Mouse (Mus musculus) embryonic facial prominence, embryonic 13.5 days (tissue): ENCODE data around the gene Magi2. TPM values are rescaled to one million over a fixed set of nuclear protein-coding genes. Genes with fewer than 3 reads are reported as not detected.

ENCODE experiments used
- ATAC-seq: fragments of 200-750 bp; cut with Nextera tagmentation; 2 replicates; pipeline ENCODE4 v1.8.0; 2017; ENCODE audit warnings: low read depth; ENCODE audit not compliant: insufficient number of reproducible peaks, insufficient read depth, low FRiP score, low TSS enrichment
- H3K27ac ChIP-seq: fragments of 300-500 bp; sonication (generic); 2 replicates; pipeline ENCODE4 v1.5.1; 2015; ENCODE audit warnings: moderate library complexity, mild to moderate bottlenecking, inconsistent platforms
- H3K27me3 ChIP-seq: fragments of 300-500 bp; sonication (generic); 2 replicates; pipeline ENCODE4 v1.6.1; 2015; ENCODE audit warnings: mild to moderate bottlenecking, inconsistent platforms
- H3K36me3 ChIP-seq: fragments of 300-500 bp; sonication (generic); 2 replicates; pipeline ENCODE4 v1.6.1; 2015; ENCODE audit warnings: mild to moderate bottlenecking, inconsistent platforms
- H3K4me1 ChIP-seq: fragments of 300-500 bp; sonication (generic); 2 replicates; pipeline ENCODE4 v1.6.1; 2015; ENCODE audit warnings: inconsistent platforms
- H3K4me2 ChIP-seq: fragments of 300-500 bp; sonication (generic); 2 replicates; pipeline ENCODE4 v1.6.1; 2015; ENCODE audit warnings: moderate library complexity, mild to moderate bottlenecking, inconsistent platforms
- H3K4me3 ChIP-seq: fragments of 300-500 bp; sonication (generic); 2 replicates; pipeline ENCODE4 v1.5.1; 2015; ENCODE audit warnings: mild to moderate bottlenecking, inconsistent platforms
- H3K9ac ChIP-seq: fragments of 300-500 bp; sonication (generic); 2 replicates; pipeline ENCODE4 v1.6.1; 2015; ENCODE audit warnings: mild to moderate bottlenecking, inconsistent platforms
- H3K9me3 ChIP-seq: fragments of 300-500 bp; sonication (generic); 2 replicates; pipeline ENCODE4 v1.6.1; 2016; ENCODE audit warnings: inconsistent platforms
- WGBS: fragments of 180-500 bp; shearing (Covaris S2); methylation state at CpG from one replicate; pipeline ENCODE4 v1.1.7; 2015; ENCODE audit warnings: mixed read lengths; 5-methylcytosine and 5-hydroxymethylcytosine counted together
- polyA plus RNA-seq: library from polyadenylated mRNA; unstranded; fragments of >200 nt; fragmentation: Nextera tagmentation; extraction: Ambion mirVana; gene quantifications from 2 replicates; pipeline ENCODE4 v1.2.1, GENCODE M21; 2015

Gene Magi2
- polyA plus RNA-seq, 1 experiment from 2014 or later: 9.7 TPM

DNA sequence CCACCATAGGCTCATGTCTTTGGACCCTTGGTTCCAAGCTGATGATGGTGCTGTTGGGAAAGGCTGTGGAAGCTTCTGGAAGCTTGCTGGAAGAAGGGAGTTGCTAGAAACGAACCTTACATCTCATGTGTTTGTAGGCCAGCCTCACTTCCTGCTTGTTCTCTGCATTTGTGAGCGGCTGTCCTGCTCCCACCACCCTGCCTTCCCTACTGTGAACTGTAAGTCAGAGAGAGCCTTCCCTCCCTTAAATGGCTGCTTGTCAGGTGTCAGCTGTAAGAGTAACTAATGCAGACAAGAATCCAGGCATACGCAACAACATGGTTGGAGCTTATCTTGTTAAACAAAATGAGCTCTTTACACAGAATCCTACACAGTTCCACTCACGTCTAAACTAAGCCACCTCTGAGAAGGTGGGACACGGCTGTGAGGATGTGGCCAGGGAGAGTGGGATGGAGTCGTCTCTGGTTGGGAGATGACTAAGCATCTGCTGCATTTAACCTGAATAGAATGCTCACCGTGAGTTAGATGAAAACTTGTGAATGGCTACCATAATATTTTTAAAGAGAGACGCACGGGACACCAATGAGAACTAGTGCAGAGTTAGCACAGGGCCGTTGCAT lies 1442.0 kb downstream of the Magi2 start:
- H3K27ac ChIP-seq: no peak overlapping the region
- H3K9me3 ChIP-seq: no peaks in the 10 kb centered on the region
- no peak overlapping the region for H3K4me2 ChIP-seq
- no peak for ATAC-seq
- no peaks in the 10 kb centered on the region for H3K36me3 ChIP-seq
- 86% methylated on average over 10 of the region's 10 CpGs for WGBS
- H3K9ac ChIP-seq: no peak overlapping the region
- no peaks in the 10 kb centered on the region for H3K27me3 ChIP-seq
- H3K4me1 ChIP-seq: no peaks in the 10 kb centered on the region
- H3K4me3 ChIP-seq: no peak overlapping the region

DNA sequence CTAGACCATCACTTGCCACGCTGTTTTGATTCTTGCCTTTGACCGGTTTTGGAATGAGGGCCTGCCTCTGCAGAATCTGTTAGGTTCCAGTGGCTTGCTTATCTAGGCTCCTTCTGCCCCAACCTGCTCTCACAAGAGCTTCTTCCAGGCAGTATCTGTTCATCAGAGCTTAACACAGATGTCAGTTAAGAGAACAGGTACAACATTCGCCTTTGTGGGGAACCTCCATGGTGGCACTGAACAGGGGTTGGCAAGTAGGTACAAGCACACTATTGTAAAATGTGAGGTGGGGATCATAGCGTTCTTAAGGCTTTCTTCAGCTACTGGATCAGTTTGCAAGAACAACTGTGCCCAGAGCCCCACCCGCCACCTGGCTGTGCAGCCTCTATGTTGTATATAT lies 1442.6 kb downstream of the Magi2 start:
- no peak for ATAC-seq
- no peaks in the 10 kb centered on the region for H3K4me1 ChIP-seq
- 79% methylated on average over 5 of the region's 5 CpGs for WGBS

DNA sequence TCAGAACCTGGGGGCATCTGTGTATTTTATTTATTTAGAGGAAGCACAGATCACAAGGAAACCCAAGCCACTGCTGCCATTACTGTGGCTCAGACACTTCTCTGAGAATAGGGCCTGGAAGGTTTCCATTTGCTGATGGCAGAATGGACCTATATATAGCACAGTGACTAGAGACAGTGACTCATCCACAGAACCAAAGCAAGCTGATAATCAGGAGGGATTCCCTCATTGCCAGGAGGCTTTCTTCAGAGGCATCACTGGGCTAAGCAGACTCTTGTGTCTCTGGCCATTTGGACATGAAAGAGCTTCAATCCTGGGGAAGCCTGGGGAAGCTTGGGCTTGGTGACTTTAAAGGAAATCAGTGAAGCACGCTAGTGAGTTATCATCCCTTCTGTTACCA lies 1445.0 kb downstream of the Magi2 start:
- no peaks in the 10 kb centered on the region for H3K27me3 ChIP-seq
- H3K9me3 ChIP-seq: no peaks in the 10 kb centered on the region
- no peak overlapping the region for H3K27ac ChIP-seq
- H3K4me1 ChIP-seq: peaks cover 11% of the 10 kb centered on the region
- H3K4me2 ChIP-seq: no peak overlapping the region
- no peak for ATAC-seq
- H3K4me3 ChIP-seq: no peak overlapping the region
- no peaks in the 10 kb centered on the region for H3K36me3 ChIP-seq
- no peak overlapping the region for H3K9ac ChIP-seq
- WGBS: 41% methylated on average over 1 of the region's 1 CpGs

More for the DNA sequence above, 1442.6 kb downstream of the Magi2 start:
- Histone ChIP-seq H3K27ac (no peak overlapping the region), H3K9ac (no peak overlapping the region), H3K27me3 (no peaks in the 10 kb centered on the region), H3K4me3 (no peak overlapping the region), H3K9me3 (no peaks in the 10 kb centered on the region), H3K36me3 (no peaks in the 10 kb centered on the region), H3K4me2 (no peak overlapping the region)

DNA sequence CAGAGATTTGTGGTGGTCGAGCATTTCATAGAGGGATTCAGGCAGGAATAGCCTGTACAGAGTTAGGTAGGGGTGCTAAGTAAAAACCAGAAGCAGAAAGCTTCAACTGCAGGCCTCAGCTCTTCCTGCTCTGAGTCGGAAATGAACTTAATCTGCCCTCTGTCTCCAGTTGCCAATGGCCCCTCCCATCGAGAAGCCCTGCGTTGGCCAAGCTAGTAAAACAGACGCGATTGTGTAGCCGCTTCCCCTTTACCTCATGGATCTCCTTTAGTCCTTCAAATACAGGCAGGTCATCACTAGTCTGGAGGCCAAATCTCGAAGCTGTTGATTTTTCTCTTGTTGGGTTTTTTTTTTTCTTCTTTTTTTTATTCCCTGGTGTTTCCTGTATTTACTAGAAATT lies 1447.7 kb downstream of the Magi2 start:
- no peak overlapping the region for H3K4me3 ChIP-seq
- peaks cover 11% of the 10 kb centered on the region for H3K4me1 ChIP-seq
- H3K36me3 ChIP-seq: no peaks in the 10 kb centered on the region
- no peak for ATAC-seq
- no peaks in the 10 kb centered on the region for H3K27me3 ChIP-seq
- no peak overlapping the region for H3K27ac ChIP-seq
- H3K9ac ChIP-seq: no peak overlapping the region
- H3K9me3 ChIP-seq: no peaks in the 10 kb centered on the region
- WGBS: 58% methylated on average over 8 of the region's 8 CpGs
- H3K4me2 ChIP-seq: no peak overlapping the region

DNA sequence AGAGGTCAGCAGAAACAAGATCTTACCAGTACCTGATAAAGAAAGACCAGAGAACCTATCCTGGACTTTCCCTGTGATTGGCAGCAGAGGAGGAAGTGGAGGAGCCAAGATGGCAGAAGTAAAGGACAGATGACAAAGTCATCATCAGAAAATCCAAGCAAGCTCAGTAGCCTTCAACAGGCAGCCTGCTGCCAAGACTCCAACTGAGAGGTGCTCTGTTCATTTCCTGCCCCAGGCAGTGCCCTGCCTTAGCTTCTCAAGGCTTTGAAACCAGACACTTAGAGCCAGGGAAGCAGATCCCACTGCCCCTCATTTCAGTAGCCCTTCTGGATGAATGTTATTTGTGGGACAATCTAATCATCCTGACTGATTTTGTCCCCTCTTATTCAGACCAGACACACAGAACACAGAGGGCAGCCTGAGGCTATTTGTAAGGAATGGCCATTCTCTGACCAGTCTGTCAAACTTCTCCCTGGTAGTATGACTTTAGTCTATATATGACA lies 1448.4 kb downstream of the Magi2 start:
- Histone ChIP-seq H3K27ac (no peak overlapping the region), H3K4me1 (peaks cover 11% of the 10 kb centered on the region), H3K4me3 (no peak overlapping the region), H3K36me3 (no peaks in the 10 kb centered on the region), H3K9me3 (no peaks in the 10 kb centered on the region), H3K27me3 (no peaks in the 10 kb centered on the region), H3K9ac (no peak overlapping the region), H3K4me2 (no peak overlapping the region)
- no peak for ATAC-seq

DNA sequence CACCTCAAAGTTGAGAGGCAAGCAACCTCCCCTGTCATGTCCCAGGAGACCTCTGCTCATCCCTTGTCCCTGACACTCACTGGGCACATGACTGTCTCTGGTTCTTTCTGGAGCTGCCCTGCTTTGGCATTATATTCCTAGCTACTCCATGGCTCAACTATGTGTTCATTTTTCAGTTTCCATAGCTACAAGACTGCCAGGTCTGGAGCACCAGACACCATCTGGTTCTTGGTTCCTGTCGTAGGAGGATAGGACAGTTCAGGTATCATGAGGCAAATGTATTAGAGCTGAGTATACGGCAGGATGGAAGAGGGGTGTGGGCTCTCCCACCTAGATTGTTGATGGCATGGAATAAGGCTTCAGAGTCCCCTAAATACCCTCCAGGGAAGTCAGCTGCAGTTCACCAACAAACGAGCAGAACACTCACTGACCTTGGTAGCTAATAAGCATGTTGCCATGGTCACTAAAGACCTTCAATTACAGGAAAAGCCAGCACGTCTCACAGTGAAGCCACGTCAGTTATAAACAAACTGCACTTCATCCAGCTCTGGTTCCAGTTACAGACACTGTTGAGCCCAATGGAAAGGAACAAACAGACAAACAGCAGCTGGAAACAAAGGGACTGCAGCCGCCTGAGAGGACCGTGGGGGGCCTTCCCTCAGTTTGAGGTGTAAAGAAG lies 1449.5 kb downstream of the Magi2 start:
- peaks cover 11% of the 10 kb centered on the region for H3K4me1 ChIP-seq
- no peaks in the 10 kb centered on the region for H3K27me3 ChIP-seq
- H3K9ac ChIP-seq: no peak overlapping the region
- ATAC-seq: no peak
- no peaks in the 10 kb centered on the region for H3K36me3 ChIP-seq
- H3K4me2 ChIP-seq: no peak overlapping the region
- H3K9me3 ChIP-seq: no peaks in the 10 kb centered on the region
- peak overlapping the region; percentile 29 for H3K27ac ChIP-seq
- WGBS: 8% methylated on average over 7 of the region's 7 CpGs
- H3K4me3 ChIP-seq: no peak overlapping the region

DNA sequence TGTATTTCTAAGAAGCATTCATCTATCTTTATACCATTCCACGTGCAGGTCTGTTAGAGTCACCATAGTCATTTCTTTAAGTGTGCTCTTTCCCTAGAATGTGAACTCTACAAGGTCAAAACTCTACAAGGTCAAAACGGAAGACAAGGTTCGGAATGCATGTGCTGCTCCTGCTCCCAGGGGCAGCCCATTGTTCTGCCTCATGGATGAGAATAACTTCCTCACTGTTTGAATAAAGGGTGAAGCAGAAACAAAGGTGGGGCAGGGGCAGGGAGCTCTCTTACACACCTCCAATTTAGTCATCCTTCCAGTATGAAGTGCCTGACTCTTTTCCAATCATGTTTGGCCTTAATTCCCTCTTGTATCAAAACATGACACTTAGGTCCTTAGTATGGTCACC lies 1450.4 kb downstream of the Magi2 start:
- no peak overlapping the region for H3K9ac ChIP-seq
- no peak overlapping the region for H3K4me2 ChIP-seq
- 66% methylated on average over 3 of the region's 3 CpGs for WGBS
- peaks cover 11% of the 10 kb centered on the region for H3K4me1 ChIP-seq
- H3K4me3 ChIP-seq: no peak overlapping the region
- H3K36me3 ChIP-seq: no peaks in the 10 kb centered on the region
- no peak overlapping the region for H3K27ac ChIP-seq
- ATAC-seq: no peak
- H3K27me3 ChIP-seq: no peaks in the 10 kb centered on the region
- H3K9me3 ChIP-seq: no peaks in the 10 kb centered on the region

DNA sequence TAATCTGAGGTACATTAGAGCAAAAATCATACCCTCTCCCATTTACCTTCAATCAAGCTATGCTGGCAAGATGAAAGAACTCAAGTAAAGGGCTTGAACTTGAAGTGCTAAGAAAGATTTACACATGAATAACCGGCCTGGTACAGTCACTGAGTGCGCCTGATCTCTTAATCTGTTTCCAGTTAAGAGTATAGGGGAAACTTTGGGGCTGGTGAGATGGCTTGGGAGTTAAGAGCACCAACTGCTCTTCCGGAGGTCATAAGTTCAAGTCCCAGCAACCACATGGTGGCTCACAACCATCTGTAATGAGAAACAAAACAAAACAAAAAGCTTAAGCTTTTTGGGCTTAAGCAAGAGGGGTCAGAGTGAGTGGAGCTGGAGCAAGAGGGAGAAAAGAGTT lies 1451.7 kb downstream of the Magi2 start:
- Histone ChIP-seq H3K4me3 (no peak overlapping the region), H3K9me3 (no peaks in the 10 kb centered on the region), H3K36me3 (no peaks in the 10 kb centered on the region), H3K27ac (no peak overlapping the region), H3K9ac (no peak overlapping the region), H3K4me2 (no peak overlapping the region), H3K27me3 (no peaks in the 10 kb centered on the region), H3K4me1 (peaks cover 11% of the 10 kb centered on the region)
- WGBS: 34% methylated on average over 3 of the region's 3 CpGs
- no peak for ATAC-seq

DNA sequence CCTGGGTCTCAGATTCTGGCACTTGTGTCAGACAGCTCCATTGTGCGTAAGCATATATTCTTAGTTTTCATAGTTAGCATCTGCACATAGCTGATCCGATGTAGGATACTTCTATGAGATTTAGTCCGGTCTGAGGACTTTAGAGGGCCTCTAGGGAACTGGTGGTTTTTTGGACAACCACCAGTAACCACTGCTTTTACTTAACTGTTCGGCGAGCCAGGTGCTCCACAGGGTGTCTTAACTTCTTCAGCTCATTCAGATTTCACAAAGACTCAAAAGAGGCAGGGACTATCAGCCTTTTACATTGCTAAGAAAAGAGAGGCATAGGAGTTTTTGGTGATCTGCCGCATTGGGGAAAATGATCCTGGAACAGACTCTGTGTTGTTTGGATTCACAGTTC lies 1453.1 kb downstream of the Magi2 start:
- Histone ChIP-seq H3K4me2 (no peak overlapping the region), H3K4me1 (peaks cover 11% of the 10 kb centered on the region), H3K9me3 (no peaks in the 10 kb centered on the region), H3K27ac (no peak overlapping the region), H3K9ac (no peak overlapping the region), H3K27me3 (no peaks in the 10 kb centered on the region), H3K4me3 (no peak overlapping the region), H3K36me3 (no peaks in the 10 kb centered on the region)
- ATAC-seq: no peak
- WGBS: 93% methylated on average over 6 of the region's 6 CpGs

DNA sequence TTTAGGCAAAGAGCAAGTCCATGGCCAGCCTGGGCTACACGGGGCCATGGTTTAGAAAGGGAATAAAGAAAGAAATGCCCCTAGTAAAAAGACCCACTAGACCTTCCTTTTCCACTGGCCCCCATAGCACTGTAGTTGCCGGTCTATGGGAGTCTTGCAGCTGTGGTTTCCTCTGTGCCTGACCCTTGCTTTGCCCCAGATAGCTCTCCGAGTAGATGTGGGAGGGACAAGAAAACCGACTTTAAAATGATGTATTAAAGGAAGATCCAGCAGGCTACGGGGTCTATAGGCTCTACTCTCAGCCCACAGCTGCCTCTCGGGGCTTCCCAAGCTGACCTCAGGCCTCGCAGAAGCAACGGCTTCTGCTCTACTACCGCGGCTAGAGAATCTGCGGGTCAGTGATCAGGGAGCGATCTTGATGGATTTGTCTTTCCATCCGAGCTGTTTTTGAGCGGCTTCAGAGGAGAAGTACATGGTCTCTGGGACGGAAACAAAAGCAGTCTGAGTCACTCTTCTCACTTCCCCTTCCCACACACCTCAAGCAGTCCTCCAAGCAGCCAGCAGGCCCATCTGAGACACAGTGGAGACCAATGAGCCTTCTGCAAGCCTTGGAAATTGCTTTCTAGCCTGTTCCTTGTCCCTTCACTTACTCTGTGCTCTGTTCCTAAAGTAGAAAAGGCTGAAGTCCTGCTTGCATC lies 1454.1 kb downstream of the Magi2 start:
- no peak for ATAC-seq
- H3K27ac ChIP-seq: no peak overlapping the region
- 90% methylated on average over 15 of the region's 15 CpGs for WGBS

DNA sequence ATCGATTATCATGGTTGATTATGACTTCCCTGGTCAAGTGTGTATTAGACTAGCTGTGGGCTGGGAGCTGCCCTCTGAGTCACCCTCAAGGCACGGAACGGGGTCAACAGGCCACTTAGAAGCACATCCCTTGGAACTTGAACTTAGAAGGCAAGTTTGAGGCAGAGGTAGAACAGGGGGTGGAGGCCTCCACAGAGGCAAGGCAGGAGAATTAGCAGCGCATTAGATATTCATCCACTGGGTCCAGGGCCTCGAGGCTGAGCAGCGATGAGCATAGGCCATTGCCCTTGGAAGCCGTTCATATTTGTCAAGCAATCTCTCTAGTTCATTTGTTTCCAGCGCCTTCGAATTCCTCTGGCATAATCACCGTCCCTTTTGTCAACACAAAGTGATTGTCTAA lies 1454.8 kb downstream of the Magi2 start:
- no peak overlapping the region for H3K9ac ChIP-seq
- ATAC-seq: no peak
- H3K36me3 ChIP-seq: no peaks in the 10 kb centered on the region
- no peak overlapping the region for H3K27ac ChIP-seq
- H3K27me3 ChIP-seq: no peaks in the 10 kb centered on the region
- WGBS: 78% methylated on average over 10 of the region's 10 CpGs
- peaks cover 2% of the 10 kb centered on the region for H3K4me1 ChIP-seq
- no peaks in the 10 kb centered on the region for H3K9me3 ChIP-seq
- H3K4me2 ChIP-seq: no peak overlapping the region
- H3K4me3 ChIP-seq: no peak overlapping the region

More for the DNA sequence above, 1454.1 kb downstream of the Magi2 start:
- peaks cover 9% of the 10 kb centered on the region for H3K4me1 ChIP-seq
- no peak overlapping the region for H3K4me2 ChIP-seq
- H3K9ac ChIP-seq: no peak overlapping the region
- H3K4me3 ChIP-seq: no peak overlapping the region
- no peaks in the 10 kb centered on the region for H3K36me3 ChIP-seq
- H3K9me3 ChIP-seq: no peaks in the 10 kb centered on the region
- no peaks in the 10 kb centered on the region for H3K27me3 ChIP-seq

DNA sequence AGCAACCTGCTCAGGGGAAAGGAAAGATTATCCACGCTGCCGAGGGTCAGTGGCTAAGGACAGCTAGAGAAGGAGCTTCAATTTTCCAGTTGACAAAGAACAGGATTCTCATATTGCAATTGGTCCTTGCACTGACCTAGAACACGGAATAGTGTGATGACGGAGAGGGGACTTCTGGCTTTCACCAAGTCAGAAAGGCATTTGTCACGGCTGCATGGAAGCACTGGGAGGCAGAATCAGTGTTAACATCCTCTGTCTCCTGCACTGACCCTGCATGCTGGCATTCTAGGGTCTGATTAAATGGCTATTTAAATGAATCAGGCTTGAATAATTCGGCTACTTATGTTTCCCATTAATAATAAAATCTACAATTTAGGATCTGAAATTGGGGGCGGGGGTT lies 1455.4 kb downstream of the Magi2 start:
- 50% methylated on average over 7 of the region's 7 CpGs for WGBS
- H3K9ac ChIP-seq: no peak overlapping the region
- H3K4me3 ChIP-seq: no peak overlapping the region
- H3K4me1 ChIP-seq: no peaks in the 10 kb centered on the region
- no peak overlapping the region for H3K27ac ChIP-seq
- no peaks in the 10 kb centered on the region for H3K27me3 ChIP-seq
- no peaks in the 10 kb centered on the region for H3K9me3 ChIP-seq
- no peak for ATAC-seq
- no peak overlapping the region for H3K4me2 ChIP-seq
- no peaks in the 10 kb centered on the region for H3K36me3 ChIP-seq
